Mouse (Mus musculus): Measurements from ENCODE around the gene 1110051M20Rik. TPM values are rescaled to one million over a fixed set of nuclear protein-coding genes. Genes with fewer than 3 reads are reported as not detected.

1110051M20Rik gene
- total RNA-seq, 2 experiments from 2014 or later, result 15.0 to 16.4 TPM

- no peak for DNase-seq (ENCODE audit: low spot score in 2 of 2)
Observed at GRCm38 (mm10) chr2:91354727-91355403, 89.6 kb downstream of the 1110051M20Rik start.

- no peak for DNase-seq (ENCODE audit: low spot score in 2 of 2)
Observed at GRCm38 (mm10) chr2:91353854-91354253, 90.7 kb downstream of the 1110051M20Rik start.

DNA sequence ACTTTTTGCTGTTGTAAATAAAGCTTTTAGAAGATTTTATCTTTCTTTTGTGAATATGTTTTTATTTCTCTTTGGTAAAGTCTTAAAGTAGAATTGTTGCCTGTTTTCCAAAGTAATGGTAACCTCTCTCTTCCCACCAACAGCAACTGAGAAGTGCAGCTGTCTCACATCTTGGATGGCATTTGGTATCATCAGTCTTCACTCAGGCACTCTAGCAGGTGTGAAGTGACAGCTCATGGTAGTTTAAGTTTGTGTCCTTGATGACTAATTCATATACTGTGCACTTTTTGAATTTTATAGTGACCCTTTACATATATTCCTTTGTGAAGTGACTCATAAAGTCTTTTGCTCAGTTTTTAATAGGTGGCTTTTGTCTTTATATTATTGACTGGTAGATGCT, 92.7 kb downstream of the 1110051M20Rik start:
- DNase-seq (ENCODE audit: low spot score in 2 of 2), result no peak

DNA sequence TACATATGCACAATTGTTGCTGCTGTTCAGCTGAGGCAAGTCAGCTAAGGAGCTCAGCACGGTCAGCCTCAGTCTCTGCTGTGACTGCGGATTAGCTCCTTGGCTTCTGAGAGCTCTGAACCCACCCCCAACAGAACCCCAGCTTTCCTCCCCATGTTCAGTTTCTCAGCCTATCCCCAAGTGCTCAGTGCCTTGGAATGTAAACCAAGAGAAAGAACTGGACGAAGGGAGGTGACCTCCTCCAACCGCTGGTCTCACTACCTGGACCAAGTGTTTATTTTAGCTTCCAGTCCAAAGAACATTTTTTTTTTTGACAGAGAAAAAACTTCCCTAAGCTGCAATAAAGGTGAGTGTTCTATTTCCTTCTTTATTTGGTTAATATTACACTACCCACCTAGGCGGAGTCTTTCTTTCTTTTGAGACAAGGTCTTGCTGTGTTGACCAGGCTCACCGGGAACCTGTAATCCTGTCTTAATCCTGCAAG, 94.5 kb downstream of the 1110051M20Rik start:
- no peak for DNase-seq (ENCODE audit: low spot score in 2 of 2)

- no peak for DNase-seq (ENCODE audit: low spot score in 2 of 2)
Observed at GRCm38 (mm10) chr2:91348936-91349335, 95.6 kb downstream of the 1110051M20Rik start.

DNA sequence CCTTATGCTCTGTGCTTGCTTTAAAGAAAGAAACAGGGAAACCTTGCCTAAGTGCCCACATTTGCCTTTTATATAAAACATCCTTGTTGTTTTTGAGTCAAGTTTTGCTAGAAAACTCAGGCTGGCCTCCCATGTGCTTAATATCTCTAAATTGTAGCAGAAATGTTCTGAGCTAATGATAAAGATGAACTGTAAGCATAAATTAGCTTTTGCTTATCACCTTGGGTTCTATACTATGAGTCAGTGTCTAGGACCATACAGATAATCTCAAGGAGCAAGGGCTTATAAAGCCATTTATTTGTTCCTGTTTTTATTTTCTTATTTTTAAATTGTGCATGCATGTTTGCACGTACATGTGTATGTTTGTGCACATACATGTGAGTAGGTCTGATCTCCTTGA, 98.9 kb downstream of the 1110051M20Rik start:
- no peak for DNase-seq (ENCODE audit: low spot score in 2 of 2)

GRCm38 (mm10) chr2:91339591-91339990, 104.9 kb downstream of the 1110051M20Rik start:
- no peak for DNase-seq (ENCODE audit: low spot score in 2 of 2)

DNA sequence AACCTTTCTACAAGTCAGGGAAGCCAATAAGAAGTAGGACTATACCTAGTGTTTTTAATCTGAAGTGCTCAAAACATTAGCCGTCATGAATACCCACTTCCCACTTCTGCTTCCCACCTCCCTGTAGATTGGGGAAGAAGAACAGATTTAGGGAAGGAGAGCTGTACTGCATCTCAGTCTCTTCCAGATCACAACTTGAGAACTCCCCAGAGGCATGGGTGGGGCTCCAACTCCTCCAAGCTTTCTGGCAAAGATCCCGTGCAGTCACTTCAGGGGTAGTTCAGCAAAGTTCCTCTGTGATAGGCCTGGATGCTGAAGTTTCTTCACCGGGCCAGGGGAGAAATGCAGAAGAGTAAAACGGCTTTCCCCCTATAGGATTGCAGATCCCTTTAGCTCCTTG, 109.4 kb downstream of the 1110051M20Rik start:
- DNase-seq (ENCODE audit: low spot score in 2 of 2), result no peak

DNA sequence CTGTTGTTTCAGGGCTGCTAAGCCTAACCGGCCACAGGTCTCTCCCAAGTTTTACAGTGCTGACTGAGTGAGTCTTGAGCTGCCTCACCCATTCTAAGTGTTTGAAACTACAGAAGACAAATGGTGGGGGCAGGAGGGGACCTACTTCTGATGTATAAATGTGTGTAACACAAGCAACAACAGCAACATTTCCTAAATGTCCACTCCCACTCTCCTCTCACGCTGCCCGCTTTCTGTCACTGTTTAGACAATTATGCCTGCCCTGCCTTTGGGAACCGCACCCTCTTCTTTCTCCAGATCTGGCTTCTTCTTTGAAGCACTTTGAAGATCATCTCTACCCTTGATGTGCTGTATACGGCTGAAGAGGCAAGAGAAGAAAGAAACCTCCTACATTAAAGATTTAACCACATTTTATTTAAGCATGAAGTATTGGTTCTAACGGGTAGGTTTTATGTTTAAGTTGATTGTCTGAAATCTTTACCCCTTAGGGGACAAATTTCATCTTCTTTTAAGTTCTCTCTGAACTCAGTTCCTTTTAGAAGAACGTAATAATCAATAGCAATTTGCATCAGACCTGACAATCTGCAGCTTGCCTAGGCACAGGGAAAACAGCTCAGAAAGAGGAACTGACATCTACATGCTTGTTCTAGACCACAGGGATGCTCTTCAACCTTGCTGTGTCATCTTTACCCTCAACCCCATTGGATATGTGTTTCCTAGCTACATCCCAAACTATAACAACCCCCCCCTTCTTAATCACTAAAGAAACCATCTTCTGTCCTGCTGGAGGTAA, 113.3 kb downstream of the 1110051M20Rik start:
- DNase-seq (ENCODE audit: low spot score in 2 of 2), result no peak

DNA sequence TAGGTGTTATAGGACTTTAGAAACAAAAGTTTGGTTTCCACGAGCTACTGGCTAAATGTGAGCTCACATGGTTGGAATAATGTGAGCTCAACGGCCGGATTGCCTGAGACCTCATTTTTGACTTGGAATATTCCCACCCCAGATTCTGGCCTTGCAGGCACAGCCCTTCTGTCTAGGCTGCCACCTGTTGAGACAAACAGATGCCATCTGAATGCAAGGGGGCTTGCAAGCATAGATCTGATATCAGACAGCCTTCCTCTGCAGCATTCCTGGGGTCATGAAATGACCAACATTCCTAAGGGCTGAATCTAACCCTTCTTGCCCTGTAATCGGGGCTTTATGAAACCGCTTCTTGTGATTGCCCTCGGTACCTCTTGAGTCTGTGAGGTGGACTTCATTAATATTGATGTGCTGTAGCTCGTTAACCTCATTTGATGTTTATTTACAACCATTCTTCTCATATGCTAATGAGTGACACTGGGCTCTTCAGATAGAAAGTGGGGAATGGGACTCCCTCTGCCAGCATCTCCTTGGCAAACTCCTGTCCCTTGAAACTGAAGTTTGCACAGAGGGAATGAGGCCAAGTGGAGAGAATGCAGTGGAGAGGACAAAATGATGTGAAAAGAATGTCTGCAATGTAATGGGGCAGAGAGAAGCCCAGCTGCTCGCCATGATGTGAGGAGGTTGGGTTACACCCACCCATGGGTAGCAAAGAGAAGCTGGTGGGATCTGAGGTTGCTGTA, 114.3 kb downstream of the 1110051M20Rik start:
- DNase-seq (ENCODE audit: low spot score in 2 of 2), result no peak

DNA sequence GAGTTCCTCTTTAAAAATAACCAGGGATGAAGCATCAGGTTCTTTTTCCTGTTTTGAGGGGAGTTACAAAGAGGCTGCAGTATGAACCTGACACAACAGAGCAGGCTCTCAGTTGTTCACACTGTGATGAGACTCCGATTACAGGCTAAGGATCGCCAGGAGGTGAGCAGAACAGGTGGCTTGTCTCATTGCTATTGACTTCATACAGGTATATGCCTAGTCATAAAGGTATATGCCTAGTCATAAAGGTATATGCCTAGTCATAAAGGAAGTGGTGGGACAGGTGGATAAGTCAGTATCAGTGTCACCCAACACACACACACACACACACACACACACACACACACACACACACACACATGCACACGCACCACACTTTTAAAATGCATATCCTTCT, 115.8 kb downstream of the 1110051M20Rik start:
- DNase-seq (ENCODE audit: low spot score in 2 of 2), result no peak

DNA sequence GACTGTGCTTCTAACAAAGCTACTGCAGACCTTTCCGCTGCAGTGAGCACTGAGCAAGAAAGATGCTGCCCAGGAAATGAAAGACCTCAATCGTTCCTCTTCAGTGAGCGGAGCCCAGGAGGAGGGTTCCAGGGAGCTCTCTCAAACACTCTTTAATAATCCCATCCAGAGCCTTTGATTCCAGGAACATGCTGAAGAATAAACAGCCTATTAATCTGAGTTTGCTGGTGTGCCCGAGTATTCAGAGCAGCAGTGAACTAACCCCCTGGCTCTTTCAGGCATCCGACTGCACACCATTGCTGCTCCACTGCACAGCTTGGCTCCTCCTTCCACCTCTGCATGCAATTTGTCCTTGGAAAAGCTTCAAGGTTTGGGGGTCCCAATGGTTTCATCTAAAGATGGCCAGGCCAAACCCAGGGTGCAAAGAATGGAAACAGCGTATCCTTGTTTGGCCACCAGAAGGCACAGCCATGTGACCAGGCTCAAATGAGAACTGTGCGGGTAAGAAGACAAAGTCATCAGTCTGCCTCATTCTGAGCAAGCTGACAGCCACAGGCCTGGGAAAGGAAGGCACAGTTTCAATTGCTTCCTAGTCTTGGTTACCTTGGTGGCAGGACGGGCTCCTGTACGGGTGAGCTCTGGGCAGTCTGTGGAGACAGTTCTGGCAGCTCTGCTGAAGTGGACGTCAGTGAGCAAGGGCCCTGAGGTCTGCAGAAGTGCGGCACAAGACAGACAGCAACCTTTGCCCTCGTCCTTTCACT, 116.4 kb downstream of the 1110051M20Rik start:
- DNase-seq (ENCODE audit: low spot score in 2 of 2), result no peak

DNA sequence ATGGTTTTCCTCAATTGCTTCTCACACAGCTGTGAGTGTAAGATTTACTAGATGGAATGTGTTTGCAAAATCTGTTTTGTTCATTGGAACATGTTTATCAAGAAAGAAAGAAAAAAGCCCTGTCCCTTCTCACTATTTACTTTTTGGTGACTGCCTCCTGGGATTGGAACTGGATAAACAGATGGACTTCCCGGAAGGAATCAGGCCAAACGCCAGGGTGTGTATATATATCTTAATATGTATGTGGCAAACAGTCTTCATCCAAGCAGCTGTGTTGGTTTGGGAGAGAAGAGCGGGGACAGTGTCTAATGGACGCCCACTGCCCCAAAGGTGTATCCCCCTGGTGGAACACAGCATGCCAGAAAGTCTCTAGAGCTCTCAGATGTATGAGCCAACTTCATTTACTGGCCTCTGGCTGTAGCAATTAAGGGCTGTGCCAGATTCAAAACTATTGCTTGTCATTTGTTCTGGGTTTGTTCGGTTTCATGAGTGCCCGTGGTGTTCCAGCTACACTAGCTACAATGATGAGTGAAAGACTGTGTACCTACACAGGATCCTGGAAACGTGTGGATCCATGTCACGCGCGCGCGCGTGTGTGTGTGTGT, 117.7 kb downstream of the 1110051M20Rik start:
- DNase-seq (ENCODE audit: low spot score in 2 of 2), result no peak

DNA sequence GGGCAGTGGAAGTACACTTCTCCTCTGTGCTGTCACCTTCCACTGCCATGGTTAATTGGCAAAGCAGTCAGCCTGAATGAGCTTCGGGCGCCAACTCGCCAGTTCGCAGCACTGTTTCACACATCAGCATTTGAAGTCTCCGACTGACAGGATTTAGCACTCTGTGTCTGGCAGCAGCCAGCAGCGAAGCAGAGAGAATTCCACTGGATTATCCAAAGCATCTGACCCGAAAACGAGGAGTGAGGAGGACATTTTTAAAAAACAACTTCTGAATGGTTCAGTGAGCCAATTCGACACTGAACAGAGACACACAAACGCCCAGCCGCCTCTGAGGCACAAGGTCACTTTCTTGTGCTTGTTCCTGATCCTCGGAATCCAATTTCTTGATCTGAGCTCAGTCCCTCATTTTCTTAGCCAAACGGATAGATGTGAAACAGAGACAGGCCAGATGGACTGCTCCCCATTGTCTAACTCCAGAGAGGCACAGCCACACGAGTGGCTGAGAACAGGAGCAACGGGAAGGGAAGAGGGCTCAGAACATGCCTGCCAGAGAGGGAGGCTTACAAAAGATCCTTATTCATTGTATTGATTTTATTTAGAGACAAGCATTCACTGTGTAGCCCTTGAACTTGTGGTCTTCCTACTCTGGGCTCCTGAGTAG, 119.6 kb downstream of the 1110051M20Rik start:
- no peak for DNase-seq (ENCODE audit: low spot score in 2 of 2)

- DNase-seq (ENCODE audit: low spot score in 2 of 2), result no peak
Observed at GRCm38 (mm10) chr2:91324346-91324745, 120.2 kb downstream of the 1110051M20Rik start.

GRCm38 (mm10) chr2:91322490-91322889, 122.0 kb downstream of the 1110051M20Rik start:
- no peak for DNase-seq (ENCODE audit: low spot score in 2 of 2)

DNA sequence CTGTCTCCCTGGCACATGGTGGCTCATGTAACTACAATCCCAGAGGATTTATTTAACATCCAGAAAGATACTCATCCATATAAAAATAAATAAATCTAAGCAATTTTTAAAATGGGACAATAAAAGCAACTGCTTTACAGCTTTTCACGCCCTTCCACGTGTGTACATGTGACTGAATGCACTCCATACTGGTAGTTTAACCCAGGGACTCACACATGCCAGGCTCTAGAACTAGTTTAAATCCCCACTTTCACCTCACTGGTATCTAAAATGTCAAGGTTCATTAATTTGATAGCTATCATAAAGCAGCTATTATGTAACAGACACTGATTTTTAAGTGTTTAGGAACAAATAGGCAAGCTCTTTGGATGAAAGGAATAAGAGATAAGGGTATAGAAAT, 122.6 kb downstream of the 1110051M20Rik start:
- no peak for DNase-seq (ENCODE audit: low spot score in 2 of 2)

- DNase-seq (ENCODE audit: low spot score in 2 of 2), result no peak
Observed at GRCm38 (mm10) chr2:91320559-91321529, 123.7 kb downstream of the 1110051M20Rik start.

DNA sequence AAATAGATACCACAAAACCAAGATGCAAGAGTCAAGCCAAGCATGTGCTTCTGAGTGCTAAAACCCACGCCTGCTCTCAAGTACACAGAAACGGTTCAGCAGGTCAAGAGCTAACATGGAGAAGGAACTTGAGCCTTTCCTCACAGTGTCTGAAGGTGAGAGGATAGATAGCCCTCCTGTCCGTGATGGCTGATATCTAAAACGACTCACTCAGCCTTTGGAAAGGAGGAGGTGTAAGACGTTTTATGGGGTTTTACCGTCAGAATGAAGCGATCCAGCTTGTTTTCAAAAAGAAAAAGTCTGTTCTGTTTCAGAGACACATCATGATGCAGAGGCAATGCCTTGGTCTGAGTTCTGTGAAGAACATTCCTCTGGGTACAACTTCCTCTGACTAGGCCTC, 130.3 kb downstream of the 1110051M20Rik start:
- DNase-seq (ENCODE audit: low spot score in 2 of 2), result no peak

Data from adrenal gland, adult 18-20 months (tissue).